Mouse (Mus musculus) G1E (cell line): ENCODE data around the gene Txnrd2.

Experiments used
- CTCF ChIP-seq: IDR thresholded peaks from 2 replicates; pipeline ENCODE4 v1.5.1; 2012; ENCODE audit warnings: low read depth, low read length, inconsistent platforms, mixed read lengths
- GATA1 ChIP-seq: IDR thresholded peaks from 2 replicates; pipeline ENCODE4 v1.6.1; 2012; ENCODE audit warnings: borderline replicate concordance, low read length, inconsistent platforms, mixed read lengths
- GATA2 ChIP-seq: IDR thresholded peaks from 2 replicates; pipeline ENCODE4 v1.6.1; 2012; ENCODE audit warnings: low read depth, low read length, inconsistent platforms, borderline replicate concordance
- POLR2AphosphoS5 ChIP-seq: IDR thresholded peaks from 2 replicates; pipeline ENCODE4 v1.6.1; 2012; ENCODE audit warnings: low read depth, low read length, inconsistent platforms; ENCODE audit not compliant: insufficient replicate concordance
- TAL1 ChIP-seq: conservative IDR thresholded peaks from 2 replicates; pipeline ENCODE4 v1.6.1; 2012; ENCODE audit warnings: low read depth, low read length, inconsistent platforms, mixed read lengths

DNA sequence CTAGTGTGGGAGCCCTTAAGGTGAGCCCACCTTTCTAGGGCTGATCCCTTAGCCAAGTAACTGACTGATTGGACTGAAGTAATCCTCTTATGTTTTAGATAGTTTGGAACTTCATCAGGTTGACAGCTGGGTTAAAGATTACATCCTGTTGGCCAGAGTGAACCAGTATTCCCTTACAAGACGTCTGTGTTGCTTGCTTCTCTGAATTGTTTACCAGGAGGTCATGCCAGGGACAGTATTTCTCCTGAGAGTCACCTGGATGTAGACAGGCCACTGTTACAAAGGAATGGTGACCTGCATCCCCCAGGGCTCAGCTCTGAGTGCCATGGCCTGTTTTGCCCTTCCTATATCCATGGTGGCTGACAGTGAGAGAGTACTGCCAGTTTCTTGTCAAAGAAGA, 47.7 kb upstream of the Txnrd2 start:
- no peak for TF ChIP-seq GATA1
- TF ChIP-seq CTCF, result no peak
- TF ChIP-seq TAL1, result no peak
- TF ChIP-seq POLR2AphosphoS5, result no peak
- TF ChIP-seq GATA2, result no peak
